28 mouse cellular contexts compared by ENCODE assay signal in genomic region chr3:67372194-67372593, GRCm38 (mm10). TPM values are rescaled to one million over a fixed set of nuclear protein-coding genes. Genes with fewer than 3 reads are reported as not detected.
"Had no signal": no experiment of that assay in that cellular context is flagged by ENCODE, and none has a peak within 500 bp of the region (broad histone marks: within the 10 kb centered on the region; RNA-seq: fewer than 3 reads in every experiment).

No protein-coding gene starts in this region.

- H3K9me3 ChIP-seq: limb, embryonic 12.5 days; limb, embryonic 15.5 days; midbrain, embryonic 13.5 days; neural tube, embryonic 12.5 days; neural tube, embryonic 15.5 days had no signal

- H3K27ac ChIP-seq: limb, embryonic 12.5 days; limb, embryonic 15.5 days; liver, embryonic 14.5 days; macrophage; midbrain, embryonic 13.5 days; neural tube, embryonic 12.5 days; neural tube, embryonic 15.5 days; stomach, postnatal 0 days had no signal

- H3K9ac ChIP-seq: limb, embryonic 12.5 days; limb, embryonic 15.5 days; liver, embryonic 14.5 days; liver, postnatal 0 days; lung, embryonic 14.5 days; midbrain, embryonic 13.5 days; neural tube, embryonic 12.5 days; neural tube, embryonic 15.5 days had no signal

- H3K4me2 ChIP-seq: limb, embryonic 12.5 days; limb, embryonic 15.5 days; liver, embryonic 11.5 days; lung, embryonic 14.5 days; midbrain, embryonic 13.5 days; neural tube, embryonic 12.5 days; neural tube, embryonic 15.5 days had no signal

- H3K36me3 ChIP-seq: limb, embryonic 12.5 days; limb, embryonic 15.5 days; midbrain, embryonic 13.5 days; neural tube, embryonic 12.5 days; neural tube, embryonic 15.5 days had no signal

- ATAC-seq: liver, postnatal 0 days; lung, postnatal 0 days; midbrain, embryonic 13.5 days had no signal

- DNase-seq: kidney, postnatal 14 days; kidney, postnatal 4 days; left cerebral cortex, postnatal 4 days; liver, postnatal 0 days; lung, embryonic 14.5 days; right cerebral cortex, adult 18-20 months; right cerebral cortex, postnatal 14 days; right cerebral cortex, postnatal 4 days; thymus, adult 2 months; thymus, postnatal 14 days; thymus, postnatal 4 days had no signal

- H3K4me3 ChIP-seq: limb, embryonic 12.5 days; limb, embryonic 15.5 days; midbrain, embryonic 13.5 days; neural tube, embryonic 12.5 days; neural tube, embryonic 15.5 days had no signal

RNA-seq across cellular contexts. Expression of gene Mlf1, which starts 1.7 kb away (rescaled TPM):
- polyA plus RNA-seq: macrophage had no signal

RNA-seq across cellular contexts. Expression of gene Gm17402, which starts 2.8 kb away (rescaled TPM):
- total RNA-seq: layer of hippocampus, adult 18-20 months; layer of hippocampus, postnatal 14 days; left cerebral cortex, adult 8-10 months; left cerebral cortex, postnatal 14 days; left cerebral cortex, postnatal 4 days; megakaryocyte, adult 5-6 weeks; midbrain, postnatal 0 days had no signal
- polyA plus RNA-seq: limb, embryonic 12.5 days; limb, embryonic 15.5 days; liver, embryonic 11.5 days; liver, embryonic 14.5 days; liver, postnatal 0 days; lung, embryonic 14.5 days; lung, postnatal 0 days; macrophage; midbrain, embryonic 13.5 days; midbrain, postnatal 0 days; neural tube, embryonic 12.5 days; neural tube, embryonic 15.5 days; stomach, embryonic 14.5 days; stomach, postnatal 0 days; thymus, adult 2 months had no signal
